Mouse (Mus musculus): Measurements from ENCODE around the gene Slc35a5.

The Slc35a5 gene

GRCm38 (mm10) chr16:45118760-45119159, 39.7 kb downstream of the Slc35a5 start:
- DNase-seq (ENCODE audit: extremely low spot score, low read depth, low spot score), result no peak

- no peak for DNase-seq (ENCODE audit: extremely low spot score, low read depth, low spot score)
Measured at GRCm38 (mm10) chr16:45117200-45117599, 41.3 kb downstream of the Slc35a5 start.

GRCm38 (mm10) chr16:45110498-45110897, 48.0 kb downstream of the Slc35a5 start:
- DNase-seq (ENCODE audit: extremely low spot score, low read depth, low spot score), result no peak

- DNase-seq (ENCODE audit: extremely low spot score, low read depth, low spot score), result no peak
Measured at GRCm38 (mm10) chr16:45108203-45108878, 50.2 kb downstream of the Slc35a5 start.

- DNase-seq (ENCODE audit: extremely low spot score, low read depth, low spot score), result no peak
Measured at GRCm38 (mm10) chr16:45104993-45105392, 53.5 kb downstream of the Slc35a5 start.

GRCm38 (mm10) chr16:45100892-45101291, 57.6 kb downstream of the Slc35a5 start:
- DNase-seq (ENCODE audit: extremely low spot score, low read depth, low spot score), result no peak

GRCm38 (mm10) chr16:45098886-45099210, 59.7 kb downstream of the Slc35a5 start:
- no peak for DNase-seq (ENCODE audit: extremely low spot score, low read depth, low spot score)

GRCm38 (mm10) chr16:45098186-45098885, 60.2 kb downstream of the Slc35a5 start:
- no peak for DNase-seq (ENCODE audit: extremely low spot score, low read depth, low spot score)

GRCm38 (mm10) chr16:45097467-45097866, 61.0 kb downstream of the Slc35a5 start:
- DNase-seq (ENCODE audit: extremely low spot score, low read depth, low spot score), result no peak

- no peak for DNase-seq (ENCODE audit: extremely low spot score, low read depth, low spot score)
Measured at GRCm38 (mm10) chr16:45095561-45096482, 62.7 kb downstream of the Slc35a5 start.

GRCm38 (mm10) chr16:45095030-45095429, 63.5 kb downstream of the Slc35a5 start:
- no peak for DNase-seq (ENCODE audit: extremely low spot score, low read depth, low spot score)

- no peak for DNase-seq (ENCODE audit: extremely low spot score, low read depth, low spot score)
Measured at GRCm38 (mm10) chr16:45094136-45094756, 64.3 kb downstream of the Slc35a5 start.

- no peak for DNase-seq (ENCODE audit: extremely low spot score, low read depth, low spot score)
Measured at GRCm38 (mm10) chr16:45093137-45093731, 65.3 kb downstream of the Slc35a5 start, which contains the start of gene Ccdc80. Gene Ccdc80, plus strand, starts transcription at chr16:45093402.

GRCm38 (mm10) chr16:45090005-45090404, 68.5 kb downstream of the Slc35a5 start:
- no peak for DNase-seq (ENCODE audit: extremely low spot score, low read depth, low spot score)

Data from hindlimb bud, embryonic 11.5 days (tissue).